Mouse (Mus musculus) heart, embryonic 15.5 days (tissue): ENCODE measurements around the gene Nanp. TPM values are rescaled to one million over a fixed set of nuclear protein-coding genes. Genes with fewer than 3 reads are reported as not detected.

ENCODE experiments used
- ATAC-seq: fragments of 200-750 bp; cut with Nextera tagmentation; replicated peaks from 2 replicates; pipeline ENCODE4 v1.8.0; 2017; ENCODE audit warnings: low read depth, moderate TSS enrichment; ENCODE audit not compliant: insufficient number of reproducible peaks, insufficient read depth, low FRiP score
- H3K27ac ChIP-seq: fragments of 300-500 bp; sonication (generic); 2 replicates; pipeline ENCODE4 v1.5.1; 2015; ENCODE audit warnings: mild to moderate bottlenecking, inconsistent platforms
- H3K27me3 ChIP-seq: fragments of 300-500 bp; sonication (generic); 2 replicates; pipeline ENCODE4 v1.6.1; 2015; ENCODE audit warnings: inconsistent platforms
- H3K36me3 ChIP-seq: fragments of 300-500 bp; sonication (generic); 2 replicates; pipeline ENCODE4 v1.6.1; 2015; ENCODE audit warnings: mild to moderate bottlenecking, inconsistent platforms
- H3K4me1 ChIP-seq: fragments of 300-500 bp; sonication (generic); replicated peaks from 2 replicates; pipeline ENCODE4 v1.6.1; 2015; ENCODE audit warnings: inconsistent platforms
- H3K4me2 ChIP-seq: fragments of 300-500 bp; sonication (generic); 2 replicates; pipeline ENCODE4 v1.6.1; 2015; ENCODE audit warnings: inconsistent platforms, mild to moderate bottlenecking, moderate library complexity
- H3K4me3 ChIP-seq: fragments of 300-500 bp; sonication (generic); 2 replicates; pipeline ENCODE4 v1.5.1; 2015; ENCODE audit warnings: mild to moderate bottlenecking, inconsistent platforms
- H3K9ac ChIP-seq: fragments of 300-500 bp; sonication (generic); 2 replicates; pipeline ENCODE4 v1.6.1; 2015; ENCODE audit warnings: mild to moderate bottlenecking, inconsistent platforms
- H3K9me3 ChIP-seq: fragments of 300-500 bp; sonication (generic); replicated peaks from 2 replicates; pipeline ENCODE4 v1.6.1; 2016; ENCODE audit warnings: inconsistent platforms
- WGBS: fragments of 180-500 bp; shearing (Covaris S2); methylation state at CpG from one replicate; pipeline ENCODE4 v1.1.7; 2015; ENCODE audit warnings: mixed read lengths; 5-methylcytosine and 5-hydroxymethylcytosine counted together
- polyA plus RNA-seq: library from polyadenylated mRNA; unstranded; fragments of >200 nt; fragmentation: Nextera tagmentation; extraction: Ambion mirVana; gene quantifications from 2 replicates; pipeline ENCODE4 v1.2.1, GENCODE M21; 2015

The Nanp gene
- polyA plus RNA-seq, 1 experiment from 2014 or later: 19.5 TPM

DNA sequence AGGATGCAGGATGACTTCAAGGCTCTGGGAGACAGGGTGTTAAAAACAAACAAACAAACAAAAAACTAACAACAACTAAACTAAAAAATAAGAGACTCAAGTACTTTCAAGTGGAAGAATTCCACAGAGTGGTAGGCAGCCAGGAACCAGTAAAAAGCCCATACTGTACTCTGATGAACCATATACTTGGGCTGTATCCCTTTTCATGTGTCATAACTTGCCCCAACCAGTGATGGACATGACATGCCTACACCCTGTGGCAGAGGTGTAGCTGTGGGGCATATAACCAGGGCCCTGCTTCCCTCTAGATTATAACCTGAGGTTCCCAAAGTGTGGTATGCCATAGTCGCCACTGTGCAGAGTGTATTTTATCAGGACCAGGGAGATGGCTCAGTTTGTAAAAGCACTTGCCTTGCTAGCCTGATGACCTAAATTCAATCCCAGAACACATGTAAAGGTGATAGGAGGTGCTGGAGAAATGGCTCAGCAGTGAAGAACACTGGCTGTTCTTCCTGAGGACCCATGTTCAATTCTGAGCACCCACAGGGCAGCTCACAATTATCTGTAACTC, 29.6 kb downstream of the Nanp start:
- Histone ChIP-seq H3K27ac (no peak overlapping the region), H3K4me3 (peak overlapping the region; percentile 70), H3K4me2 (peak overlapping the region; percentile 91), H3K9ac (peak overlapping the region; percentile 65), H3K9me3 (no peaks in the 10 kb centered on the region), H3K27me3 (no peaks in the 10 kb centered on the region; the same call in 1 of the 2 replicates), H3K4me1 (peaks cover 9% of the 10 kb centered on the region; the same call in 1 of the 2 replicates), H3K36me3 (no peaks in the 10 kb centered on the region)
- WGBS: 77% methylated on average over 1 of the region's 1 CpGs
- no peak for ATAC-seq

DNA sequence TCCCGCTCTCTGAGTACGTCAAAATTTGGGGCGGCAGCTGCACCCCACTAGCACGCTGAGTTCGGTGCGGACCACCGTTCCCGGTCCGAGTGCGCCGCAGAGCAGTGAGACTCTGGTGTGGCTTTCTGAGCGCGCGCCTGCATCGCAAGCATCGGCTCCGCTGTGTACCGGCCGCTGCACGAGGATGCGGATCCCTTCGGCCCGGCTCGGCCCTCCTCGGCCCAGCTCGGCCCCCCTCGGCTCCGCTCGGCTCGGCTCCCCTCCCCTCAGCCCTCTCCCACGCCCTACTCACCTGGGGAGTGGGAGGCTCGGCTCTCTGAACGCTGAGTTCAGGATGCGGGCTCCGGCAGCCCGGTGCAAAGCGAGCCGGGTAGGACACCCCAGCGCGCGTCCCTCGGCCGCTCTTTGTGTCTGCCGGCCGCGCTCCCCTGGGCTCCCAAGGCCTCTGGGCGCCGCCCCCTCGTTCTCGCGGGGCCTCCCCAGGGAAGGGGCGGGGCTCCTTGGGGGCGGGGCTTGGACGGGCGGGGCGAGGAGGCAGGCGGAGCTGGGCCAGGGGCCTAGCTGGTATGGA, 30.2 kb downstream of the Nanp start:
- H3K36me3 ChIP-seq: no peaks in the 10 kb centered on the region
- H3K4me3 ChIP-seq: peak overlapping the region; percentile 70
- H3K9me3 ChIP-seq: no peaks in the 10 kb centered on the region
- H3K4me2 ChIP-seq: peak overlapping the region; percentile 91
- H3K4me1 ChIP-seq: peaks cover 9% of the 10 kb centered on the region; the same call in 1 of the 2 replicates
- H3K27me3 ChIP-seq: no peaks in the 10 kb centered on the region; the same call in 1 of the 2 replicates
- H3K27ac ChIP-seq: peak overlapping the region; percentile 59
- under 1% methylated on average over 50 of the region's 57 CpGs for WGBS
- peak; percentile 90 for ATAC-seq
- peak overlapping the region; percentile 65 for H3K9ac ChIP-seq

DNA sequence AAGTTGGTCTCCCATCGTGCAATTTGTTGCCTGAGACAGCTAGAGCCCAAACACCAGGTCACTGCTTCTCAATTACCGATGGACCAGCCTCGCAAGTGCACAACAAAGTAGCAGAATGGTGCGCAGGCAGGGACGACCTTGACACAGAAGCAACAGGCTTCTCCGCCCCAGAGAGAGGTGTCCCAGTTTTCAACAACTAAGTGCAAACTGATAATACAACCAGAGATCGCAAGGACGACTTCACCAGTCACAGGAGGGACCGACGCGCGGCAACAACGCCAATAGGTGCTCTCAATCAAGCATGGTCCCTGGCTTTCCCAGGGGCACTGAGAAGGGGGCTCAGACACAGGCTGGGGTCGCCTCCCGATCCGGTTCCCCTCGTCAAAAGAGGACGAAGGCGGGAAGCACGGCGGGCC, 30.7 kb downstream of the Nanp start:
- no peaks in the 10 kb centered on the region for H3K9me3 ChIP-seq
- no peak overlapping the region for H3K27ac ChIP-seq
- peak overlapping the region; percentile 65 for H3K9ac ChIP-seq
- H3K4me2 ChIP-seq: peak overlapping the region; percentile 91
- peak; percentile 16 for ATAC-seq
- 0% methylated on average over 21 of the region's 21 CpGs for WGBS
- H3K27me3 ChIP-seq: no peaks in the 10 kb centered on the region; the same call in 1 of the 2 replicates
- peak overlapping the region; percentile 70 for H3K4me3 ChIP-seq
- no peaks in the 10 kb centered on the region for H3K36me3 ChIP-seq
- peaks cover 9% of the 10 kb centered on the region; the same call in 1 of the 2 replicates for H3K4me1 ChIP-seq

GRCm38 (mm10) chr2:151008006-151008405, 31.2 kb downstream of the Nanp start:
- ATAC-seq: no peak
- Histone ChIP-seq H3K36me3 (no peaks in the 10 kb centered on the region), H3K4me1 (peaks cover 9% of the 10 kb centered on the region; the same call in 1 of the 2 replicates), H3K9me3 (no peaks in the 10 kb centered on the region), H3K9ac (peak overlapping the region; percentile 65; the same call in 1 of the 2 replicates), H3K27me3 (no peaks in the 10 kb centered on the region; the same call in 1 of the 2 replicates), H3K4me2 (peak overlapping the region; percentile 91), H3K27ac (no peak overlapping the region), H3K4me3 (peak overlapping the region; percentile 70)
- WGBS: 52% methylated on average over 6 of the region's 6 CpGs

- no peaks in the 10 kb centered on the region for H3K9me3 ChIP-seq
- H3K9ac ChIP-seq: no peak overlapping the region
- no peaks in the 10 kb centered on the region for H3K36me3 ChIP-seq
- no peak overlapping the region for H3K4me2 ChIP-seq
- ATAC-seq: no peak
- H3K27ac ChIP-seq: no peak overlapping the region
- no peaks in the 10 kb centered on the region; the same call in 1 of the 2 replicates for H3K27me3 ChIP-seq
- H3K4me3 ChIP-seq: no peak overlapping the region
- H3K4me1 ChIP-seq: peaks cover 16% of the 10 kb centered on the region; the same call in 1 of the 2 replicates
- 69% methylated on average over 5 of the region's 5 CpGs for WGBS
These were observed 32.8 kb downstream of the Nanp start for GRCm38 (mm10) chr2:151006281-151006945.

GRCm38 (mm10) chr2:151004390-151004789, 34.8 kb downstream of the Nanp start:
- Histone ChIP-seq H3K4me3 (no peak overlapping the region), H3K4me1 (peaks cover 16% of the 10 kb centered on the region; the same call in 1 of the 2 replicates), H3K27me3 (no peaks in the 10 kb centered on the region; the same call in 1 of the 2 replicates), H3K9ac (no peak overlapping the region), H3K36me3 (no peaks in the 10 kb centered on the region), H3K27ac (0 out of 2 replicates have a peak overlapping the region, but pooled peaks have one; percentile 25), H3K9me3 (no peaks in the 10 kb centered on the region), H3K4me2 (no peak overlapping the region)
- 74% methylated on average over 10 of the region's 10 CpGs for WGBS
- ATAC-seq: no peak

- Histone ChIP-seq H3K9ac (no peak overlapping the region), H3K36me3 (no peaks in the 10 kb centered on the region), H3K4me3 (no peak overlapping the region), H3K4me1 (peaks cover 16% of the 10 kb centered on the region), H3K4me2 (no peak overlapping the region), H3K27me3 (no peaks in the 10 kb centered on the region; the same call in 1 of the 2 replicates), H3K9me3 (no peaks in the 10 kb centered on the region), H3K27ac (peak overlapping the region; percentile 25; the same call in 1 of the 2 replicates)
- WGBS: 64% methylated on average over 6 of the region's 6 CpGs
- ATAC-seq: no peak
These were observed 35.4 kb downstream of the Nanp start for GRCm38 (mm10) chr2:151003796-151004195.

- Histone ChIP-seq H3K4me3 (no peak overlapping the region), H3K4me2 (no peak overlapping the region), H3K27me3 (no peaks in the 10 kb centered on the region), H3K9me3 (no peaks in the 10 kb centered on the region), H3K9ac (no peak overlapping the region), H3K27ac (no peak overlapping the region), H3K4me1 (peaks cover 13% of the 10 kb centered on the region; the same call in 1 of the 2 replicates), H3K36me3 (no peaks in the 10 kb centered on the region)
- WGBS: 64% methylated on average over 5 of the region's 5 CpGs
- no peak for ATAC-seq
These were observed 37.5 kb downstream of the Nanp start for GRCm38 (mm10) chr2:151001619-151002175.

DNA sequence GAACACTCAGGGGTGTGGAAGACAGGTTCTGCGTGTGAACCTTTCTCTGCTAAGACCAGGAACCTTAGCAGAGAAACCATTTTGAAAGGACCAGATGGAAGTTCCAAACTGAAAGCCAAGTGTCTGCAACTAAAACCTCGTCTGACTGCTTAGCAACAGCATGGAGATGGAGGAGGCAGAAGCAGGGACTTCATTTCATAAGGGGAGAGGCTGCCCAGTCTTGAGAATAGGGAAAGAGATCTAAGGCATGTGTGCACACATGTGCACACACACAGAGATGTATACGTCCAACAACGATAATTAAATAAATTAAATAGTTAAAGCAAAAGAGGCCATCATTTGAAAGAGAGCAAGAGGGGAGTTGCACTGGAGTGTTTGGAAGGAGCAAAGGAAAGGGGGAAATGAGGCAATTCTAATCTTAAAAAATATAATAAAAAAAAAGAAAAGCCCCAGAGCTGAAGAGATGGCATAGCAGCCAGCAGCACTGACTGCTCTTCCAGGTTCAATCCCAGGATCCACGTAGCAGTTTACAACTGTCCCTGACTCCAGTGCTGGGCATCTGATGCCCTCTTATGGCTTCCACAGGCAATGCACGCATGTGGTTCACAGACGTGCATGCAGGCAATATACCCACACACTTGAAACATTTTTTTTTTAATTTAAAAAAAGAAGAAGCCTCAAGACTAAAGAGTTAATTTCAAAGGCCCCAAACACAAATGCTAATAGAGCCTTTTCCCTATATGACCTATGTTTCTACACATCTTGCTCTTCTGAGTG, 38.6 kb downstream of the Nanp start:
- WGBS: 54% methylated on average over 7 of the region's 7 CpGs
- H3K9ac ChIP-seq: no peak overlapping the region
- H3K27me3 ChIP-seq: no peaks in the 10 kb centered on the region
- no peak overlapping the region for H3K27ac ChIP-seq
- 0 out of 2 replicates have a peak, but pooled peaks have one; percentile 48 for ATAC-seq
- H3K36me3 ChIP-seq: no peaks in the 10 kb centered on the region
- H3K4me1 ChIP-seq: peaks cover 10% of the 10 kb centered on the region; the same call in 1 of the 2 replicates
- no peaks in the 10 kb centered on the region for H3K9me3 ChIP-seq
- H3K4me2 ChIP-seq: no peak overlapping the region
- H3K4me3 ChIP-seq: no peak overlapping the region

DNA sequence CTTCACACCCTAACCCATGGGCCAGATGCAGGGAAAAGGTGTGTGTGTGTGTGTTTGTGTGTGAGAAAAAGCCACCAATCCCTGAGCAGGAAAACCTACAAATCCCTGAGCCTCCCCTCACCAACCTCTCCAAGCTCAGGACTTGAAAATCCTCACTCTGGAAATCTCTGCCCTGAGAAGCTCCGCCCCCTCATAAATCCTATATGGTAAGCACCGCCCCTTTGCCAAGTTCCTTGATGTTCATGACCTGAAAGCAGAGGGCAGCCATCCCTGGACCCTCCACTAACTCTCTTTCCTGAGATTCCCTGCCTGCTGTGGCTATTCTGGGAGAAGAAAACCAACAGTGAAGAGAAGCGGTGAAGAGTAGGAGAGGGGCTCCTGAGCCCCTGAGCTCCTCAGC, 40.2 kb downstream of the Nanp start:
- H3K27me3 ChIP-seq: no peaks in the 10 kb centered on the region
- H3K9ac ChIP-seq: no peak overlapping the region
- H3K36me3 ChIP-seq: no peaks in the 10 kb centered on the region
- H3K27ac ChIP-seq: no peak overlapping the region
- H3K4me1 ChIP-seq: peaks cover 13% of the 10 kb centered on the region; the same call in 1 of the 2 replicates
- no peaks in the 10 kb centered on the region for H3K9me3 ChIP-seq
- 50% methylated on average over 3 of the region's 3 CpGs for WGBS
- H3K4me2 ChIP-seq: no peak overlapping the region
- H3K4me3 ChIP-seq: no peak overlapping the region
- no peak for ATAC-seq
